Mouse (Mus musculus): ENCODE data around the gene Hexb. TPM values are rescaled to one million over a fixed set of nuclear protein-coding genes. Genes with fewer than 3 reads are reported as not detected.

The Hexb gene
- polyA plus RNA-seq, 1 experiment = 71.8 TPM

DNA sequence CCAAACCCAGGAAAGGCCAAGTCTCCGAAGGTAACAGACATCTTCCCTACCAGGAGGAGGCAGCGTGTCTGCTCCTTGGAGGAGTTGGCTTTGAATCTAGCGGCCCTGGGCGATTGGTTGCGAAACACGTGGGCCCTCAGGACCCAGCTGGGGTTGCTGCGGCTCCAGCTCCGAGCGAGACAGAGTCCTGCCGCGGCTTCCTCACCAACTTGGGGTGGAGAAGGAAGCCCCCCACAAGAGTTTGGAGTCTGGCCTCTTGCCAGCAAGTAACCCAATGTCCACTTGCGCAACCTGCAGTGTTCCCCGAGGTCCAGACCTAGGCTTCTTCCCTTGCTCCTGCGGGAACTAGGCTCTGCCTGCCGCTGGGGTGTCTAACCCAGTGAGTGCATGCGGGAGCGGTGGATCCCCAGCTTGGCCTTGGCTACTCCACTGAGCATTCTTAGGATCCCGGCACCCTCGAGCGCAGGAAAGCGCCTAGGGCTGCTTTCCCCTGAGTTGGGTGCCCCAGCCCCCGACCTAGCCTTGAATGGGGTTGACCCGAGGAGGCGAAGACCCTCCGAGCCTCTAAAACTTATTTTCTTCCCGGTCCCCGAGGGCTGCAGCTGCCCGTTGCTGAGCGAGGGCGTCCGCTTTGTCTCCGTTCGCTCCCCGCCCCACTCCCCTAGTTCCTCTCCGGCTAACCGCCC lies 42.3 kb upstream of the Hexb start:
- DNase-seq = peak; percentile 74

DNA sequence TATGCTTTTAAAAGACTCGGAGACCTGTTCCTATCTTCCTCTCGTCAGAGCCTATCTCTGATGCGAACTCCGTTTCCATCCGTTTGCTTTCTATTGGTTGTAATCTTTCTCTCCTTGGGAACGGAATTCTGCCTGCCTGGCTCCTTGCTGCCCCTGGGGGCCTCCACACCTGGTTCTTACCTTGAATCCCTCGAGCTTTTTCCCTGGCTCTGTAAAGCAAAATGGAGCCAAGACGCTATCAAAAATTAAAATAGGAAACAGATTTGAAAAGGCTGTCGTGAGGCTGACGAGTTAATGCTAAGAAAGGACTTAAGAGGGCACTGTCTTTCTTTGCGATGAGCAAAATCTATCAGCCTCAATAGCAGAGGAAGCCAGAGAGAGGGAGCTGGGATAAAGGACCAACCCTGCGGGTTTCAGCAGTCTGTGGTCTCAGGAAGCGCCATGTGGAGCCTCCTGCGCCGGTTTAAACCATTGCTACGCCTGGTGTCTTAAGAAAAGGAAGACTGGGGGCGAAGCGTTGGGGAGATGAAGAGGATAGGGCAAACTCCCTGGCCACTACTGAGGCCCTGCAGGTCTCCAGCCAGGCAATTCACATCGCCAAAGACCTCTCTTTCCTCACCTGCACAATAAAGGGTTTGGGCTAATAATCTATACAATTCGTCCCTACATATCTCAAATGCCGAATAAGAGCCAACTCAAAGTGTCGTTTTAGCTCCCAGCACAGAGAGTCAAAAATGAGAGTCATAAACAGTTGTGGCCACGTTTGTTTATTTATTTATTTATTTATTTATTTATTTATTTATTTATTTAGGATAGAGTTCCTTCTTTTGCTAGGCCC lies 41.4 kb upstream of the Hexb start:
- peak; percentile 34 for DNase-seq
- Histone ChIP-seq H3K4me1 (ENCODE audit: control insufficient read depth, insufficient read depth, low read length) (peaks cover 10% of the 10 kb centered on the region), H3K4me3 (replicated peaks; ENCODE audit: extremely low read depth, low read depth, low read length) (no peak overlapping the region)
- 8% methylated on average over 23 of the region's 23 CpGs for WGBS
- TF ChIP-seq POLR2A (IDR thresholded peaks at IDR 0.05; ENCODE audit: borderline replicate concordance, extremely low read depth, low read depth, low read length) = no peak
- TF ChIP-seq CTCF (IDR thresholded peaks at IDR 0.05; ENCODE audit: insufficient read depth, low read length) = peak; percentile 29; the same call in 1 of the 2 replicates

More for the DNA sequence above, 42.3 kb upstream of the Hexb start:
- peaks cover 12% of the 10 kb centered on the region for H3K4me1 ChIP-seq (ENCODE audit: control insufficient read depth, insufficient read depth, low read length)
- TF ChIP-seq CTCF (IDR thresholded peaks at IDR 0.05; ENCODE audit: insufficient read depth, low read length) = peak; percentile 60
- peak; percentile 22; the same call in 1 of the 2 replicates for TF ChIP-seq POLR2A (IDR thresholded peaks at IDR 0.05; ENCODE audit: borderline replicate concordance, extremely low read depth, low read depth, low read length)
- H3K4me3 ChIP-seq (replicated peaks; ENCODE audit: extremely low read depth, low read depth, low read length) = peak overlapping the region; percentile 88
- WGBS = under 1% methylated on average over 35 of the region's 36 CpGs

DNA sequence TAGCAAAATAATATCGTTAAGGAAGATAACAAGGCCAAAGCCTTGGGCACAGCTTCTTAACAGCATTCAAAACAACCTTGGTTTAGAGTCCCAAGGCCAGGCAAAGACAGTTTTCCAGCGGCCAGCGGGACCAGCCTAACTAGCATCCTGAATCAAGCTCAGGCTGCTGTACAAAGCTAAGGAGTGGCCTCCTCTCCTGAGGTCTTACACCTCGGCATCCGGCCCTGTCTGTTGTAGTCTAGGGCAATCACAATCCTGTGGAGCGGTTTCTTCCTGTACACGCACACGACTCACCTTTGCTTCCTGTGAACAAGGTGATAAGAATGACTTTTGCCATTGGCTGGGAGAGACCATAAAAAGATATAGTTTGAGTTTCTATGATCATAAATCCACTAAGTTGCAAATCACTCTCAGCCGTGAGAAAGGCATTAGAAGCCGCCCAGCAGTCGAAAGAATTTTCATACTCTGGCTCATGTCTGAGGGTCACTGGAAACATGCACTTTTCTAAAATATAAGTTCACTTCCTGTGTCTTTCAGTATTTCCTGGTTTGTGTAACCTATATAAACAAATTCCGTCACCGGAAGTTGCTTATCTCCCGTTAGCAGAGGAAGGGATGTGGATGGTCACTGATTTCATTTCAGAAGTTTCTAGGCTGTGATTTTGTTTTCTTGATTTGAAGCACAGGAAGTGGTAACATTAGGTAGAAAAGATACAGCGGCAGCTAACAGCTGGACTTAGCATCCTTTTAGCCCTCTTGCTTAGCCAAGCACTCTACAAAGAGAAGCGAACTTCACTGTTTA lies 40.2 kb upstream of the Hexb start:
- 46% methylated on average over 16 of the region's 16 CpGs for WGBS
- DNase-seq = no peak
- H3K4me3 ChIP-seq (replicated peaks; ENCODE audit: extremely low read depth, low read depth, low read length) = no peak overlapping the region
- TF ChIP-seq CTCF (IDR thresholded peaks at IDR 0.05; ENCODE audit: insufficient read depth, low read length) = no peak
- TF ChIP-seq POLR2A (IDR thresholded peaks at IDR 0.05; ENCODE audit: borderline replicate concordance, extremely low read depth, low read depth, low read length) = no peak
- H3K4me1 ChIP-seq (ENCODE audit: control insufficient read depth, insufficient read depth, low read length) = peaks cover 10% of the 10 kb centered on the region

DNA sequence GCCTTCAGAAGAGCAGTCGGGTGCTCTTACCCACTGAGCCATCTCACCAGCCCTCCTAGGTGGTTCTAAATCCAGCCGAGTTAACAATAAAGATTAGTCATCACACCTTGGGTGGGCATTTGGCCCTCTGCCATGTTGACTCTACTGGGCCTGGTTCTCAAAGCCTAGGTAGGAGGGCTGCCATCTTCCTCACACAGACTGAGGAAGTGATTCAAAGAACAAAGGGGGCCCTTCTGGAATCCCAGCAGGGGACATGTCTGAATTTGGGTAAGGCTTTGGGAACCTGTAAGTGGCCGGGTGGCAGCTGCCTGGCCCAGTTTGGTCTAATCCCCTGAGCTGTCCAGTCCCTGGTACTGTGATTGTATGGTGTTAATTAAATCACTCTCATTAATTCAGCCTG lies 39.5 kb upstream of the Hexb start:
- 79% methylated on average over 3 of the region's 3 CpGs for WGBS
- TF ChIP-seq POLR2A (IDR thresholded peaks at IDR 0.05; ENCODE audit: borderline replicate concordance, extremely low read depth, low read depth, low read length) = no peak
- peaks cover 5% of the 10 kb centered on the region for H3K4me1 ChIP-seq (ENCODE audit: control insufficient read depth, insufficient read depth, low read length)
- no peak overlapping the region for H3K4me3 ChIP-seq (replicated peaks; ENCODE audit: extremely low read depth, low read depth, low read length)
- no peak for DNase-seq

DNA sequence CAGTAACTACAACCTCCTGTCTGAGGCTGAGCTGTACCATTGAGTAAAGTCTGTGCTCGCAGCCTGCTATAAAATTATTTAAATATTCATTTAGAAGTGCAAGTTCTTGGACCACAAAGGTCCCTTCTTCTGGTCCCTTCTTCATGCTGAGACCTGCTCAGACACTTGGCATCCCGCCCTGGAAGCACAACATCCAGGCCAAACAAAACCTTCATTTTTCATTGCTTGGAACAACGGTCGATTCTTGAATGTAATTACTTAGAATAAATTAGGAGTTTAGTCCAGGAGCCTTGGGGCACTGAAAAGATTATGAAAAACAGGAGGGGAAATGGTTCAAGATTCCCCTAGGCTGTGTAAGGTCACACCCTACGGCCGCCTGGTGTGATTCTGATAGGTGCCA lies 37.8 kb upstream of the Hexb start:
- H3K4me3 ChIP-seq (replicated peaks; ENCODE audit: extremely low read depth, low read depth, low read length) = no peak overlapping the region
- DNase-seq = no peak
- 82% methylated on average over 6 of the region's 6 CpGs for WGBS
- TF ChIP-seq CTCF (IDR thresholded peaks at IDR 0.05; ENCODE audit: insufficient read depth, low read length) (no peak), POLR2A (IDR thresholded peaks at IDR 0.05; ENCODE audit: borderline replicate concordance, extremely low read depth, low read depth, low read length) (no peak)
- H3K4me1 ChIP-seq (ENCODE audit: control insufficient read depth, insufficient read depth, low read length) = peaks cover 2% of the 10 kb centered on the region

DNA sequence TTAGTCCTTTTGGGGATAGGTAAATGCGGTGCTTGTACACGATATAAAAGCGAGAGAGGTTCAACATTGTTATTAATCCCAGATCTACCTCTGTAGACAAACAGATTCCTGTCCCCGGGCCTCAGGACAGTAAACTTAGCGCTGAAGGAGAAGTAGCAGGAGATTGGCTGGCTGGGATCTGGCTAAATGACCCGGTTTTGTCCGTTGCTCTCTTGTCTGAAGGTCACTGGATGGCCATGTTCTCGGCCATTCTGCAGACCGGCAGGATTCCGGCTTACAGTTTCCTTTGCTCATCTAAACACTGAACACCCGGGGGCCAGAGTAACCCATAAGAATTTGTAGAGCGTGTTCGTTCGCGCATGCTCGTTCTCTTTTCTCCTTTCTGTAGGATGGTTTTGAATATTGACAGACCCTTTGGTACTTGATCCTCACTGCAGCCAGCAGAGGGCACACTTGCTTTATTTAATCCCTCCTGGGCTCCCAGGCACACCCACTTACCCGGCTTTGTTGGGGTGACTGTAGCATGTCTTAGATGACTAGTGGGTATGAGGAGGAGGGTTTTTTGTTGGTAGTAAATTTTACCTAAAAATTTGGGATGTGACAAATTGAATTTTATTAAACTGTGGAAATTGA lies 36.7 kb upstream of the Hexb start:
- peaks cover 2% of the 10 kb centered on the region; the same call in 1 of the 2 replicates for H3K4me1 ChIP-seq (ENCODE audit: control insufficient read depth, insufficient read depth, low read length)
- no peak for TF ChIP-seq POLR2A (IDR thresholded peaks at IDR 0.05; ENCODE audit: borderline replicate concordance, extremely low read depth, low read depth, low read length)
- peak; percentile 70 for TF ChIP-seq CTCF (IDR thresholded peaks at IDR 0.05; ENCODE audit: insufficient read depth, low read length)
- no peak overlapping the region for H3K4me3 ChIP-seq (replicated peaks; ENCODE audit: extremely low read depth, low read depth, low read length)
- 18% methylated on average over 17 of the region's 17 CpGs for WGBS
- peak; percentile 77 for DNase-seq

DNA sequence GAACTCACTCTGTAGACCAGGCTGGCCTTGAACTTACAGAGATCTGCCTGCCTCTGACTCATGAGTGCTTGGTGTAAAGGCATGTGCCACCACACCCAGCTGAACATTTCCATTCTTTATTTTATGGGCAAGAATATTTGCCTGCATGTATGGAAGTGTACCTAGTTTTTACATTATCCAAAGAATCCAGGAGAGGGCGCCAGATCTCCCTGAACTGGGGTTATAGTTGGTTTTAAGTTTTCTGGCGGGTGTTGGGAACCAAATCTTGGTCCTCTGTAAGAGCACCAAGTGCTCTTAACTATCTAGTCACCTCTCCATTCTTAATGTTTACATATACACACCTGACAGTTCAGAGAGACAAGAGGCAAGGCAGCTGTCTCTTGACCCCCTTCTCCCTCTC lies 34.9 kb upstream of the Hexb start:
- WGBS = 80% methylated on average over 2 of the region's 2 CpGs
- DNase-seq = no peak
- no peak for TF ChIP-seq CTCF (IDR thresholded peaks at IDR 0.05; ENCODE audit: insufficient read depth, low read length)
- no peak for TF ChIP-seq POLR2A (IDR thresholded peaks at IDR 0.05; ENCODE audit: borderline replicate concordance, extremely low read depth, low read depth, low read length)
- Histone ChIP-seq H3K4me1 (ENCODE audit: control insufficient read depth, insufficient read depth, low read length) (no peaks in the 10 kb centered on the region), H3K4me3 (replicated peaks; ENCODE audit: extremely low read depth, low read depth, low read length) (no peak overlapping the region)

DNA sequence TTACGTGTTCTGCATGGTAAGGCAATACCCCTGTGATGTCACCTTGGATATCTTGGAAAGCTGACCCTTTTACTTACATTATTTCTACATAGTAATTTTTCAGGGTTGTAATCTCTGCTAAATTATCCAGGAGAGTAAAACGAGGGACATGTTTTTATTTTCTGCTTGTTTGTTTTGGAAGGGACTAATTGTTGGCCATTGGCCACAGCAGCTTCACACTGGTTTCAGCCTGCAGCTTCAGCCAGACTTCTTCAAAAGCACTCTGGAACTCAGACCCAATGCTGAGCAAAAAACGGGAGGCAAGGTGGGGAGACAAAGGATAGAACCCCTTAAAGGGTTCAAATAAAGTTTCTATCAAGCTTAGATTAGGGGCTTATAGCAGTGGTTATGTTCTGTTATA lies 31.9 kb upstream of the Hexb start:
- TF ChIP-seq CTCF (IDR thresholded peaks at IDR 0.05; ENCODE audit: insufficient read depth, low read length) (no peak), POLR2A (IDR thresholded peaks at IDR 0.05; ENCODE audit: borderline replicate concordance, extremely low read depth, low read depth, low read length) (no peak)
- Histone ChIP-seq H3K4me1 (ENCODE audit: control insufficient read depth, insufficient read depth, low read length) (no peaks in the 10 kb centered on the region), H3K4me3 (replicated peaks; ENCODE audit: extremely low read depth, low read depth, low read length) (no peak overlapping the region)
- DNase-seq = no peak
- 71% methylated on average over 3 of the region's 3 CpGs for WGBS

DNA sequence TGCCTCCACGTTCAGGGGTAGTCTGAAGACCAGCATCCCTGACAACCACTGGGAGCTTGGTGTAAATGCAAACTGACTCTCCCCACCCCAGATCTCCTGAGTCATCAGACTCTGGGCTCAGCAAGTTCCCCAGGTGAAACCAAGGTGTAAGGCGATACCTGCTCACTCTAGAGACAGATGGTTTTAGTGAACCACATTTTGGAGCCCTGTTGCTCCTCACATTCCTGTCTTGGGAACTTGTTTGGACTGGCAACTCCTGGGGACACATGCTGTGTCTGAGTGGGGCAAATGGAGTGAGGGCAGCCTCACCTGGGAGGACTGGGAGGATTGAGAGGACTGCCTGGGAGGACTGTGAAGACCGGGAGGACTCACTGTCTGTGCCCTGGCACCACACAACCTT lies 29.6 kb upstream of the Hexb start:
- TF ChIP-seq CTCF (IDR thresholded peaks at IDR 0.05; ENCODE audit: insufficient read depth, low read length) = no peak
- TF ChIP-seq POLR2A (IDR thresholded peaks at IDR 0.05; ENCODE audit: borderline replicate concordance, extremely low read depth, low read depth, low read length) = no peak
- 88% methylated on average over 3 of the region's 3 CpGs for WGBS
- no peak for DNase-seq
- Histone ChIP-seq H3K4me3 (replicated peaks; ENCODE audit: extremely low read depth, low read depth, low read length) (no peak overlapping the region), H3K4me1 (ENCODE audit: control insufficient read depth, insufficient read depth, low read length) (no peaks in the 10 kb centered on the region)
